Mouse (Mus musculus): ENCODE measurements around the gene Rbfox3.

GRCm38 (mm10) chr11:118773076-118773583, 138.3 kb downstream of the Rbfox3 start:
- TF ChIP-seq POLR2A (IDR thresholded peaks at IDR 0.05; ENCODE audit: insufficient read length, low read depth) (no peak), POLR2AphosphoS2 (IDR thresholded peaks at IDR 0.05; ENCODE audit: insufficient read length, low read depth) (no peak), USF1 (IDR thresholded peaks at IDR 0.05; ENCODE audit: low read depth) (no peak), MAX (IDR thresholded peaks at IDR 0.05; ENCODE audit: low read depth) (no peak), MYOD1 (IDR thresholded peaks at IDR 0.05; ENCODE audit: control insufficient read depth in 1 of 3, insufficient read length in 2 of 3, low read depth in 2 of 3) (no peak), REST (IDR thresholded peaks at IDR 0.05; ENCODE audit: insufficient read depth, insufficient read length) (no peak), E2F4 (IDR thresholded peaks at IDR 0.05; ENCODE audit: insufficient read depth) (no peak)

All from myocyte (in vitro differentiated cells).